Mouse (Mus musculus) kidney, adult 8-10 months (tissue): ENCODE data around the gene Pdxp.

ENCODE experiments used
- DNase-seq, 2 experiments: peaks; one replicate each; pipeline ENCODE4 v3.0.0; 2022

The Pdxp gene

GRCm38 (mm10) chr15:78899740-78900584, 13.8 kb upstream of the Pdxp start, which contains the start of gene Sh3bp1:
TSS of gene Sh3bp1 (plus strand) at chr15:78899768.
- peak; percentile 43 to 52 for DNase-seq

- DNase-seq, result no peak
Measured at GRCm38 (mm10) chr15:78900585-78901421, 12.9 kb upstream of the Pdxp start.

DNA sequence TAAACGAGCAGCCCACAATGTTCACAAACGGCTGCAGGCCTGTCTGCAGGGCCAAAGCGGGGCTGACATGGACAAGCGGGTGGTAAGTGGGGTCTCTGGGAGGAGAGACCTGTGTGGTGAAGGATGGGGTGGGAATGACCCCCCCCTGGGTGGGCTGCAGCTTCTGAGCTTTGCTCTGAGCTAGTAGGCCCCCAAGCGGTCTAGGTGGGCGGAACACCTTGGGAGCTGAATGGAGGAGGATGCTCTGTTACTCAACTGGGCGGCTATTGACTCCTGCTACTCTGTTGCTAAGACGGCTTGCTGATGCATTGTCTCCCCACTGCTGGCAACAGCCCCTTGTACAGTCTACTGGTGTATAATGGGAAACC, 12.3 kb upstream of the Pdxp start:
- DNase-seq, result no peak

- peak; percentile 74 to 88 for DNase-seq
Measured at GRCm38 (mm10) chr15:78903243-78903642, 10.5 kb upstream of the Pdxp start.

GRCm38 (mm10) chr15:78908399-78908798, 5.3 kb upstream of the Pdxp start:
- DNase-seq, result no peak

DNA sequence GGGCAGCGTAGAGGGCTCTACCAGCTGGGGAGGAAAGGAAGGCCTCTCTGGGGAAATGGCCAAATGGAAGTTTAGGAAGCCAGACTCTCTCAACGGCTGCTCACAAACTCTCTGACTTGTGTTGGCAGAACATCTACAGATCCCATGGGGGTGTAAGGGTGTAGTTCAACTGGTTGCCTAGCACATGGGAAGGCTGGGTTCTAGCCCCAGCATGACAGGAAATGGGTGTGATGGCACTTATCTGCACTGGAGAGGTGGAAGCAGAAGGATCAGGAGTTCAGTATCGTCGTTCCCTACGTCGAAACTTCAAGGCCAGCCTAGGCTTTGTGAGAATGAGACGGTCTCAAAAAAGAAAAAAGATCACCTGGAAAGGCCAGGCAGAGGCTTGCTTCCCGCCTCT, 4.7 kb upstream of the Pdxp start:
- no peak for DNase-seq

DNA sequence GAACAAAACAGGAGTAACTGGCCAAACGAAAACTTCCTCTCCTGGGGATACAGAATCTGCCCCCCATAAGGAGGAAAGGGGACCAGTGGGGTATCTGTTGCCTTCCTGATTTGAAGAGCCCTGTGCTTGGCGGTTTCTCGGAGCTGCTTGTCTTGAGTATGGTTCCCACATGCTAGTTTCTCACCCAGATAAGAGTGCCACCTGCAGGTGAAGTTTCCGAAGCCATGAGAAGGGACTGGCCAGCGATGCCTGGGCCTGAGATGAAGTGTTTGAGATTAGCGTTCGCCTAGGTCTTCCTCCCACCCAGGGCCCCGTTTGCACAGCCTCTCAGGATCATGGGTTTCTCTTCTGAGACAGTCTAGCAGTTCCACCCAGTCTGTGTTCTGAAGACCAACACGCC, 1.7 kb upstream of the Pdxp start:
- DNase-seq, result peak in 1 of 2 experiments; percentile 51

- no peak for DNase-seq
Measured at GRCm38 (mm10) chr15:78914091-78914822, 538 bp downstream of the Pdxp start.

DNA sequence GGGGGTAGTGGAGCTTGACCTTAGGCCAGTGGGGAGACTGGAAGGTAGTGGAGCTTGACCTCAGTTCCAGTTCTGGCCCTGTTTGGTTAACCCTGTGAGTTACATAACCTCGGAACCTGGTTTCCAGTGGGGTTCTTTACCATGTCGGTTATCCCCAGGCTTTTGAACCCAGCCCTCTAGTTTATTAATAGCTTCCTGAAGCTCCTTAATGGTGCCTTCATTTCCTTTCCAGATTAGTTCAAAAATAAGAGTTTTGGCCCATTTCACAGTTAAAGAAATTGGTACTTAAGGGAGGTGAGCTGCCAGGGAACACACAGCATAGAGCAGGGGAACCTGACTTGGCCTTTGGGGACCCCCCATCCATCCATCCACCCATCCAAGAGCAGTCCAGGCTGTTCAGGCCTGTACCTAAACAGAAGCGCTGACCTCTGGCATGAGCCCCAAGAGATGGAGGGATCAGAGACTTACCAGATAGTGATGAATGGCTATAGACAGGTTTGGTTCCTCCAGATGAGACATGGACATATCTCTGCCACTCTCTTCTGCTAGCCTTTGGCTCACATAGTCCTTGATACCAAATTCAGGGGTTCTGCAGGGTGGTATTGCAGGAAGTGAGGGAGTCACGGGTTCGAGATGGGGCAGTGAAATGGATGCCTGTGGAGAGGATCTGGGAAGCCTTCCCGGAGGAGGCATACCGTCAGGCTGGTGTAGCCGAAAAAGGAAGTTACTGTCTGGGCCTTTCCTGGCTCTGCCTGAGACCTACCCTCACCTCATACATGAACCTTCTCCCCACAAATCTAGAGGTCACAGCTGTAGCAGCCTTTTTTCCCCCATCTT, 1.3 kb downstream of the Pdxp start:
- DNase-seq, result no peak

DNA sequence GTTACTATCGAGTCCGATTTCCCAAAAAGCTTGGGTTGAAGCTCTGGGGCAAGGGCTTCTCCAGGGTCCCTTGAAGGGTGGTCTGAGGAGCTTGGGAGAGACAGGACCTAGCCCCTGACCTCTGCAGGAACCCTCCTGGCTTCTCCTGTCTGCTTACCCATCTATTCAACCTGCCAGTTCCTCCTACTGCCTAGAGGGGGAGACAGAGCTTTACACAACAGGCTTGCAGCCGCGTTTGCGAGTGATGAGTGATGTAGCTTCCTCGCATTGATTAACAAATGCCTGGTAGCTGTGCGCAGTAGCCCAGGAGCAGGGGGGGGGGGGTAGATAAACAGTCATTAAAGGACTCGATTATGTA, 1.9 kb downstream of the Pdxp start:
- peak; percentile 69 to 75 for DNase-seq

DNA sequence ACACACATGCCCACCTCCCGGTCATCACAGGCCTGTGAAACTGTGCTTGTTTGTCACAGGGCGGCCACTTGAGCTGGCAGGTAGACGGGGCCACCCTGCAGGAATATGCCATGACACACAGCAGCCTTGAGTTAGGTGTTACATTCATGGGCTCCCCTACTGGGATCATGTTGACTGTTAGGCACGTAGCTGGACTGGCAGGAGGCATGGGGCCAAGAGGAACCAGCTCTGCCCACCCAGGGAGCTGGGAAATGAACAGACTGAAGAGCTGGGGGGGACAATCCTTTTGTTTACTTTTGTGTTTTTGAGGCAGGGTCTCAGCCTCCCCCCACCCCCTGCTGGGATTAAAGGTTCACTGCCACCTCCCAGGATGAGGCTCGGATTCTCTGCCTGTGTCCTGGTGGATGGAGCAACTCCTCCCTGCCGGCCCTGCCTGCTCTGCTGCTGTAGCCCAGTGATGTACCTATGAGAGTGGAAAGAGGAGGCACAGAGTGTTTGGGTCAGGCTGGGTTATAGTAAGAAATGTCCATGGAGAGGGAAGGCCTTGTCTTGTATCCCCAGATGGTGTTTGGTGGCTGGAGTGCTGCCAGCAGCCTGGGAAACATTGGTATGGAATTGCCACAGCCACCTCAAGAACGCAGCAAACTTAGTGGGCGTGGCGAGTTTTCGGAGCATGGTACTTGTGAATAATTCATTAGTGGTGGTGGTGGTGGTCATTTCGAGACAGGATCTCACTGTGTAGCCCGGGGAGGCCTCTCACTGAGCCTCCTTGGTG, 2.5 kb downstream of the Pdxp start:
- DNase-seq, result no peak

- DNase-seq, result no peak
Measured at GRCm38 (mm10) chr15:78918126-78918525, 4.4 kb downstream of the Pdxp start.

DNA sequence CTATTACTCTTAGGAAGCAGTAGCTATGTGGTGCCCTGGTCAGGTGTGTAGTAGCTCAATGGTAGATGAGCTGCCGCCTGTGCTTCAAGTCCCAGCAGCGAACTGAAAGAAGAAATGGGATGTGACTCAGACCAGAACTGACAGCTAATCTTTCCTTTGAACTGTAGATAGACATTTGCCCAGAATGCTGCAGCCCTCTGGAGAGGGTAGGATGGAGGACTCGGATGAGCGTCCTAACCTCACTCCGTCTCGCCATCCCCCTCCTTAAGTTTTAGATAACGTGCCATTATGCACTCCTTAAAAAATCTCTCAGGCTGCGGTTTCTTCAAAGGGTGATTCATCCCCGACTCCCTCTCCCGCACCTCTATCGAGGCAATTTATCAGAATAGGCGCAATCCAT, 6.2 kb downstream of the Pdxp start:
- DNase-seq, result no peak

DNA sequence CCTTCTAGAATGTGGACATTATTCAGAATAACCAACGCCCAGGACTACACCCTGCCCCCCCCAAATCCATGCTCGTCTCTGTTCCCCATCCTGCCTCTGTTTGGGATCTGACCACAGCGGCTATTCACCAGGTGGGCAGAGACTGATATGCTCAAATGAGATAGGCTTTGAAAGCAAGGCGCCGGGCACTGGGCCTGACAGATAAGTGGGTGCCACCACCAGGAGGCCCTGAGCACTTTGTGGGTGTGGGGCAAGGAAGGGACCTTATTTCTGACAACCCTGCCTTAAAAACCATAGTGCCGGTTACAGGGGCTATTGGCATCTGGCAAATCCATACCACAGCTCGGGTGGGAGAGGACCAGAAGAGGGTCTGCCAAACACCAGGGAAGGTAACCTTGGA, 9.0 kb downstream of the Pdxp start:
- no peak for DNase-seq

DNA sequence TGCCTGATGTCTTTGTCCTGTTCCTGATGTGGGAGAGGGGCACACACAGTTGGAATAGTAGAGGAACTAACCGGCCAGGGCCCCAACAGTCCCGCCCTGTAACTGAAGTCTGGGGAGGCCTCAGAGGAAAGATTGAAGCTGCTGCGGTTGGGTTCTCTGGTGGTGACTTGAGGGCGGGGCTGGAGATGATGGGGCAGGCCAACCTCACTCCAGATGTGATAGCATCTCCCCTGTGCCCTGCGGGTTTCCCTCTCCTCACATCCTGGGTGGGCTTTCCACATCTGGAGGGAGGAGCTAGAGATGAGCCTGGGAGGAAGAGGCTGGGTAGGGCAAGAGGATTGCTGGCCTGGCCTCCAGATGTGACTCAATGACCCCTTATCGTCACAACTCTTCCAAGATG, 9.9 kb downstream of the Pdxp start:
- no peak for DNase-seq

GRCm38 (mm10) chr15:78925129-78925528, 11.4 kb downstream of the Pdxp start:
- DNase-seq, result peak; percentile 39 to 55

GRCm38 (mm10) chr15:78926021-78926919, 12.6 kb downstream of the Pdxp start, which contains the start of gene Lgals1:
TSS of gene Lgals1 (plus strand) at chr15:78926725.
- peak; percentile 94 to 95 for DNase-seq

- peak in 1 of 2 experiments; percentile 33 for DNase-seq
Measured at GRCm38 (mm10) chr15:78927021-78927787, 13.5 kb downstream of the Pdxp start.

DNA sequence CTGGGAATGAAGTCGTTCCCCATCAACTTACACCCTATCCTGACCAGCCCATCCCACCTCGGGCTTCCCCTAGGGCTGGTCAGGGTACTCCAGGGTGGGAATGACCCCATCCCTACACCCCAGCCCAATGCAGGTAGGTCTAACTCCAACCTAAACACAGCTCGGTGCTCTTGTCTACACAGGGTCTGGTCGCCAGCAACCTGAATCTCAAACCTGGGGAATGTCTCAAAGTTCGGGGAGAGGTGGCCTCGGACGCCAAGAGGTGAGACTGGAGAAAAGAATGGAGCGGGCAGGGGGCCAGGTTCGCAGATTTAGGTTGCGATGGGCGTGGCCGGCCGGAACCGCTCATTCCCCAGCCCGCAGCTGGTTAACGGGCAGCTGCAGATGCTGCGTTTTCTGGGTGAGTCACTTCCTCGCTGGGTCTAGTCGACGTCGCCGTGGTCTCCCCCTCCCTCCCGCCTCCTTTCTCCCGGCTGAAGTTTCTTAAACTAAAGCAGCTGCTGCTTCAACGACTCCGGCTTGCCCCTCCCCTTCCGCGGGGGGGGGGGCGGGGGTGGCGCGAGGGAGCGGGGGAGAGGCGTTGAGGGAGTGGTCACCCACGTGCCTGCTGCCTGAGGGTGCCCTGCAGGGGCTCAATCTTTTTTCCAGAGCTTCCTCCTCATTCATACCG, 14.2 kb downstream of the Pdxp start:
- peak; percentile 64 to 68 for DNase-seq
